Mouse (Mus musculus): ENCODE measurements around the gene Tmem217.

The Tmem217 gene

GRCm38 (mm10) chr17:29488978-29489970 is 62.9 kb downstream of the Tmem217 start:
- DNase-seq (ENCODE audit: low read depth, low spot score), result no peak

GRCm38 (mm10) chr17:29488257-29488977 is 63.8 kb downstream of the Tmem217 start:
- no peak for DNase-seq (ENCODE audit: low read depth, low spot score)

GRCm38 (mm10) chr17:29485336-29486233 is 66.6 kb downstream of the Tmem217 start:
- no peak for DNase-seq (ENCODE audit: low read depth, low spot score)

GRCm38 (mm10) chr17:29484431-29484830 is 67.8 kb downstream of the Tmem217 start:
- DNase-seq (ENCODE audit: low read depth, low spot score), result no peak

- no peak for DNase-seq (ENCODE audit: low read depth, low spot score)
Observed at GRCm38 (mm10) chr17:29483282-29483681, 68.9 kb downstream of the Tmem217 start.

GRCm38 (mm10) chr17:29482632-29483031 is 69.6 kb downstream of the Tmem217 start:
- DNase-seq (ENCODE audit: low read depth, low spot score), result no peak

GRCm38 (mm10) chr17:29480256-29480655 is 71.9 kb downstream of the Tmem217 start:
- no peak for DNase-seq (ENCODE audit: low read depth, low spot score)

- DNase-seq (ENCODE audit: low read depth, low spot score), result no peak
Observed at GRCm38 (mm10) chr17:29478271-29478670, 73.9 kb downstream of the Tmem217 start.

GRCm38 (mm10) chr17:29477357-29477756 is 74.8 kb downstream of the Tmem217 start:
- DNase-seq (ENCODE audit: low read depth, low spot score), result no peak

- DNase-seq (ENCODE audit: low read depth, low spot score), result no peak
Observed at GRCm38 (mm10) chr17:29476461-29476860, 75.7 kb downstream of the Tmem217 start.
